8 mouse cellular contexts compared by ENCODE assay signal in the genomic region with DNA sequence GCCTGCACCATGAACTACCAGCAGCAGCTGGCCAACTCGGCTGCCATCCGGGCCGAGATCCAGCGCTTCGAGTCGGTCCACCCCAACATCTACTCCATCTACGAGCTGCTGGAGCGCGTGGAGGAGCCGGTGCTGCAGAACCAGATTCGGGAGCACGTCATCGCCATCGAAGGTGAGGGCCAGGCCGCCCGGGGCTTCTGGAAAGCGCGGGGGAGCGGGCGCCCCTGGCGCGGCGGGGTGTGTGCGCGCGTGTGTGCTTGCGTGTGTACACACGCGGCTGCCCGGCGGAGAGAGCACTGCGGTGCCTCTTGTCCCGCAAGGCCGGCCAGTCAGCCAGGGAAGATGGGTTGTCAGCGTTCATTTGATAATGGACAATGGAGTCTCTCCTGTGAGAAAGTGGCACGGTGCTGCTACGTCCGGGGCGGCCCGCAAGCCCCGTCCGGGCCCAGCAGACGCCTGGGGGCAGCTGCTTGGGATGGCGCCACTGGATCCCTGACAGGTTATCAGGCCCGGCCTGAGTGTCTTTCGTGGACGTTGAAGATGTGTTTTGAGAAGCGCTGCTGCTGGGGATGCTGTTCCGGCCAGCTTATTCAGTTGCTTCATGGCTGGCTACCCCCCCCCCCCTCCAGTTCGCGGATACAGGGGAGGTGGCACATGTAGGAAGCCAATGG. TPM values are rescaled to one million over a fixed set of nuclear protein-coding genes. Genes with fewer than 3 reads are reported as not detected.
DNase-seq lines count a peak whose midpoint lies in the region; ATAC-seq and TF ChIP-seq lines count a peak whose summit lies in the region.

No protein-coding gene starts in this region.

- no peaks in the 10 kb centered on the region for H3K36me3 ChIP-seq in forebrain, postnatal 0 days (ENCODE audit: insufficient read depth)
- peaks cover 4% of the 10 kb centered on the region; the same call in 1 of the 2 replicates for H3K36me3 ChIP-seq in hindbrain, embryonic 13.5 days
- peaks cover 3% of the 10 kb centered on the region; the same call in 1 of the 2 replicates for H3K36me3 ChIP-seq in limb, embryonic 11.5 days (ENCODE audit: control insufficient read depth, insufficient read depth, low read length)
- H3K36me3 ChIP-seq in midbrain, embryonic 13.5 days = 0 out of 2 replicates have a peak, but pooled peaks cover 8% of the 10 kb centered on the region

- DNase-seq in layer of hippocampus, adult 11-12 months (ENCODE audit: low spot score) = peak; percentile 40
- no peak for DNase-seq in layer of hippocampus, adult 9-10 months (ENCODE audit: low spot score)
- DNase-seq in cerebellum, adult 11-12 months = peak; percentile 79
- peak; percentile 53 for DNase-seq in forebrain, postnatal 0 days
- peak; percentile 64 for DNase-seq in limb, embryonic 11.5 days (ENCODE audit: low spot score)
- DNase-seq in testis, postnatal 14 days (ENCODE audit: low spot score) = peak; percentile 36

- peaks cover 4% of the 10 kb centered on the region; the same call in 1 of the 2 replicates for H3K4me1 ChIP-seq in forebrain, postnatal 0 days (ENCODE audit: insufficient read depth)
- H3K4me1 ChIP-seq in hindbrain, embryonic 13.5 days (replicated peaks) = peaks cover 36% of the 10 kb centered on the region
- H3K4me1 ChIP-seq in limb, embryonic 11.5 days (ENCODE audit: control insufficient read depth, insufficient read depth, low read length) = peaks cover 21% of the 10 kb centered on the region
- peaks cover 35% of the 10 kb centered on the region for H3K4me1 ChIP-seq in midbrain, embryonic 13.5 days (replicated peaks)

- 1% methylated on average over 51 of the region's 51 CpGs for WGBS in forebrain, postnatal 0 days
- under 1% methylated on average over 51 of the region's 51 CpGs for WGBS in hindbrain, embryonic 13.5 days
- WGBS in limb, embryonic 11.5 days = under 1% methylated on average over 51 of the region's 51 CpGs
- WGBS in midbrain, embryonic 13.5 days = under 1% methylated on average over 51 of the region's 51 CpGs

- ATAC-seq in forebrain, postnatal 0 days = peak; percentile 5; the same call in 1 of the 2 replicates
- ATAC-seq in hindbrain, embryonic 13.5 days (ENCODE audit: low FRiP score) = peak; percentile 22; the same call in 1 of the 2 replicates
- ATAC-seq in limb, embryonic 11.5 days (ENCODE audit: insufficient number of reproducible peaks, low FRiP score, low TSS enrichment, low read depth) = no peak
- ATAC-seq in midbrain, embryonic 13.5 days = peak; percentile 5; the same call in 1 of the 2 replicates

- H3K4me2 ChIP-seq in forebrain, postnatal 0 days (ENCODE audit: low read depth) = peak overlapping the region; percentile 94
- peak overlapping the region; percentile 92 for H3K4me2 ChIP-seq in hindbrain, embryonic 13.5 days
- peak overlapping the region; percentile 96 for H3K4me2 ChIP-seq in limb, embryonic 11.5 days (ENCODE audit: low read depth, severe bottlenecking)
- peak overlapping the region; percentile 92 for H3K4me2 ChIP-seq in midbrain, embryonic 13.5 days (replicated peaks)

- no peaks in the 10 kb centered on the region for H3K27me3 ChIP-seq in forebrain, postnatal 0 days (ENCODE audit: insufficient read depth, low read length)
- H3K27me3 ChIP-seq in hindbrain, embryonic 13.5 days = no peaks in the 10 kb centered on the region
- H3K27me3 ChIP-seq in limb, embryonic 11.5 days (ENCODE audit: control insufficient read depth, insufficient read depth, low read length) = no peaks in the 10 kb centered on the region
- H3K27me3 ChIP-seq in midbrain, embryonic 13.5 days = no peaks in the 10 kb centered on the region; the same call in 1 of the 2 replicates

- no peaks in the 10 kb centered on the region for H3K9me3 ChIP-seq in forebrain, postnatal 0 days (ENCODE audit: low read length)
- peaks cover 7% of the 10 kb centered on the region; the same call in 1 of the 2 replicates for H3K9me3 ChIP-seq in hindbrain, embryonic 13.5 days
- H3K9me3 ChIP-seq in limb, embryonic 11.5 days (ENCODE audit: control insufficient read depth, low read length) = 0 out of 2 replicates have a peak, but pooled peaks cover 2% of the 10 kb centered on the region
- 0 out of 2 replicates have a peak, but pooled peaks cover 8% of the 10 kb centered on the region for H3K9me3 ChIP-seq in midbrain, embryonic 13.5 days

- H3K9ac ChIP-seq in forebrain, postnatal 0 days = peak overlapping the region; percentile 64
- peak overlapping the region; percentile 91 for H3K9ac ChIP-seq in hindbrain, embryonic 13.5 days
- peak overlapping the region; percentile 73 for H3K9ac ChIP-seq in limb, embryonic 11.5 days (ENCODE audit: low read length)
- peak overlapping the region; percentile 88 for H3K9ac ChIP-seq in midbrain, embryonic 13.5 days (replicated peaks)

- H3K27ac ChIP-seq in forebrain, postnatal 0 days (ENCODE audit: low read depth, low read length) = no peak overlapping the region
- H3K27ac ChIP-seq in hindbrain, embryonic 13.5 days = peak overlapping the region; percentile 91
- no peak overlapping the region; the same call in 1 of the 2 replicates for H3K27ac ChIP-seq in limb, embryonic 11.5 days (replicated peaks; ENCODE audit: low read depth, low read length)
- H3K27ac ChIP-seq in midbrain, embryonic 13.5 days = peak overlapping the region; percentile 90

- no peak for TF ChIP-seq CTCF in forebrain, postnatal 0 days (IDR thresholded peaks at IDR 0.05; ENCODE audit: low read depth)

- peak overlapping the region; percentile 87 for H3K4me3 ChIP-seq in forebrain, postnatal 0 days (ENCODE audit: low read depth, low read length)
- peak overlapping the region; percentile 85 for H3K4me3 ChIP-seq in hindbrain, embryonic 13.5 days
- H3K4me3 ChIP-seq in limb, embryonic 11.5 days (ENCODE audit: low read depth, low read length) = peak overlapping the region; percentile 79
- peak overlapping the region; percentile 80 for H3K4me3 ChIP-seq in midbrain, embryonic 13.5 days (replicated peaks)

RNA-seq across cellular contexts. Expression of a gene that starts 0.9 kb away (rescaled TPM):
- 108 and 123 TPM in 2 replicates for total RNA-seq in forebrain, postnatal 0 days (2014; rRNA removed)
- 23.2 and 40.1 TPM in 2 replicates for polyA plus RNA-seq in forebrain, postnatal 0 days (2015; fragmentation: Nextera tagmentation; extraction: Ambion mirVana)
- polyA plus RNA-seq in hindbrain, embryonic 13.5 days (2015; fragmentation: Nextera tagmentation; extraction: Ambion mirVana) = 48.4 and 51.3 TPM in 2 replicates
- 14.0 and 17.3 TPM in 2 replicates for polyA plus RNA-seq in limb, embryonic 11.5 days (2014; fragmentation: Nextera tagmentation; extraction: Ambion mirVana)
- polyA plus RNA-seq in midbrain, embryonic 13.5 days (2015; fragmentation: Nextera tagmentation; extraction: Ambion mirVana) = 41.4 and 50.2 TPM in 2 replicates

Comparison
In these comparisons a context has a peak if more than half of its experiments do, and no peak if none do; other contexts are left out.
1. H3K27ac ChIP-seq: peak in hindbrain, embryonic 13.5 days (single experiment) and midbrain, embryonic 13.5 days (single experiment); none in forebrain, postnatal 0 days (single experiment) and limb, embryonic 11.5 days (single experiment).
2. Peak in every context shown above with its lines, with median percentiles within 50 percentile points of each other: H3K4me2 ChIP-seq, H3K4me3 ChIP-seq and H3K9ac ChIP-seq.